Mouse (Mus musculus) olfactory bulb, adult 2 months (tissue): Measurements from ENCODE around the gene Epyc.

Experiments used
- CTCF ChIP-seq: fragments of 200-500 bp; IDR thresholded peaks from 2 replicates; pipeline ENCODE4 v1.5.1; 2012; ENCODE audit warnings: low read depth, mild to moderate bottlenecking, low read length, moderate library complexity; ENCODE audit not compliant: insufficient read depth
- POLR2A ChIP-seq: fragments of 200-500 bp; IDR thresholded peaks from 2 replicates; pipeline ENCODE4 v1.6.1; 2012; ENCODE audit warnings: mild to moderate bottlenecking, low read depth, low read length, moderate library complexity; ENCODE audit not compliant: insufficient read depth

- TF ChIP-seq CTCF (no peak), POLR2A (no peak)
These were observed 49.7 kb downstream of the Epyc start for GRCm38 (mm10) chr10:97693398-97694135.
